8 mouse cellular contexts compared by ENCODE assay signal in genomic region chr15:98633822-98634470, GRCm38 (mm10). TPM values are rescaled to one million over a fixed set of nuclear protein-coding genes. Genes with fewer than 3 reads are reported as not detected.
DNase-seq lines count a peak whose midpoint lies in the region; ATAC-seq lines count a peak whose summit lies in the region.

No protein-coding gene starts in this region.

- peak overlapping the region; percentile 87 for H3K4me2 ChIP-seq in kidney, embryonic 15.5 days
- peak overlapping the region; percentile 86 for H3K4me2 ChIP-seq in forebrain, embryonic 15.5 days (replicated peaks)

- H3K27me3 ChIP-seq in kidney, embryonic 15.5 days = peaks cover 40% of the 10 kb centered on the region
- H3K27me3 ChIP-seq in forebrain, embryonic 15.5 days = peaks cover 9% of the 10 kb centered on the region; the same call in 1 of the 2 replicates

- ATAC-seq in kidney, embryonic 15.5 days (replicated peaks; ENCODE audit: low FRiP score) = no peak
- peak; percentile 12; the same call in 1 of the 2 replicates for ATAC-seq in forebrain, embryonic 15.5 days (replicated peaks)
- ATAC-seq in megakaryocyte, adult 5-6 weeks (ENCODE audit: poor library complexity, severe bottlenecking) = 0 out of 2 replicates have a peak, but pooled peaks have one; percentile 25

- DNase-seq in kidney, postnatal 25 days = no peak
- peak; percentile 7 for DNase-seq in Muller cell, postnatal 12 days (ENCODE audit: inconsistent ontology term)
- DNase-seq in ovary, postnatal 10 days (ENCODE audit: low spot score) = no peak
- DNase-seq in yolk sac, embryonic 10.5 days (ENCODE audit: low spot score) = no peak
- no peak for DNase-seq in spleen, postnatal 4 days (ENCODE audit: low spot score in 2 of 2)

- H3K4me3 ChIP-seq in kidney, embryonic 15.5 days (replicated peaks) = peak overlapping the region; percentile 91
- peak overlapping the region; percentile 76 for H3K4me3 ChIP-seq in forebrain, embryonic 15.5 days

- peak overlapping the region; percentile 81 for H3K9ac ChIP-seq in kidney, embryonic 15.5 days
- peak overlapping the region; percentile 91 for H3K9ac ChIP-seq in forebrain, embryonic 15.5 days (replicated peaks)

- no peaks in the 10 kb centered on the region for H3K9me3 ChIP-seq in kidney, embryonic 15.5 days (replicated peaks)
- no peaks in the 10 kb centered on the region for H3K9me3 ChIP-seq in forebrain, embryonic 15.5 days

- 1% methylated on average over 24 of the region's 25 CpGs for WGBS in kidney, embryonic 15.5 days
- under 1% methylated on average over 25 of the region's 25 CpGs for WGBS in forebrain, embryonic 15.5 days

- peak overlapping the region; percentile 86 for H3K27ac ChIP-seq in kidney, embryonic 15.5 days
- peak overlapping the region; percentile 98 for H3K27ac ChIP-seq in forebrain, embryonic 15.5 days (replicated peaks)

- peaks cover 75% of the 10 kb centered on the region for H3K4me1 ChIP-seq in kidney, embryonic 15.5 days
- peaks cover 57% of the 10 kb centered on the region for H3K4me1 ChIP-seq in forebrain, embryonic 15.5 days

- 0 out of 2 replicates have a peak, but pooled peaks cover 3% of the 10 kb centered on the region for H3K36me3 ChIP-seq in kidney, embryonic 15.5 days
- H3K36me3 ChIP-seq in forebrain, embryonic 15.5 days = peaks cover 3% of the 10 kb centered on the region; the same call in 1 of the 2 replicates

RNA-seq across cellular contexts. Expression of gene Cacnb3, which starts 3.3 kb away (rescaled TPM):
- 29.8 and 36.6 TPM in 2 replicates for polyA plus RNA-seq in kidney, embryonic 15.5 days (2015; fragmentation: Nextera tagmentation; extraction: Ambion mirVana)
- polyA plus RNA-seq in forebrain, embryonic 15.5 days (2015; fragmentation: Nextera tagmentation; extraction: Ambion mirVana) = 134 and 138 TPM in 2 replicates
- 0.04 TPM in 1 of 2 replicates, not detected in the other for total RNA-seq in megakaryocyte, adult 5-6 weeks (2015)
- total RNA-seq in megakaryocyte, adult 5-6 weeks (2017) = 0.11 TPM in 1 of 2 replicates, not detected in the other

RNA-seq across cellular contexts. Expression of gene Adcy6, which starts 24.1 kb away (rescaled TPM):
- polyA plus RNA-seq in kidney, embryonic 15.5 days (2015; fragmentation: Nextera tagmentation; extraction: Ambion mirVana) = 23.6 and 25.4 TPM in 2 replicates
- polyA plus RNA-seq in forebrain, embryonic 15.5 days (2015; fragmentation: Nextera tagmentation; extraction: Ambion mirVana) = 12.5 and 13.8 TPM in 2 replicates
- 0.31 and 0.71 TPM in 2 replicates for total RNA-seq in megakaryocyte, adult 5-6 weeks (2015)
- 0.99 and 1.1 TPM in 2 replicates for total RNA-seq in megakaryocyte, adult 5-6 weeks (2017)

RNA-seq across cellular contexts. Expression of gene Ddx23, which starts 28.7 kb away (rescaled TPM):
- polyA plus RNA-seq in kidney, embryonic 15.5 days (2015; fragmentation: Nextera tagmentation; extraction: Ambion mirVana) = 23.1 and 23.7 TPM in 2 replicates
- polyA plus RNA-seq in forebrain, embryonic 15.5 days (2015; fragmentation: Nextera tagmentation; extraction: Ambion mirVana) = 23.5 and 25.0 TPM in 2 replicates
- 20.2 and 23.4 TPM in 2 replicates for total RNA-seq in megakaryocyte, adult 5-6 weeks (2015)
- 84.3 and 106 TPM in 2 replicates for total RNA-seq in megakaryocyte, adult 5-6 weeks (2017)

RNA-seq across cellular contexts. Expression of gene Rnd1, which starts 43.3 kb away (rescaled TPM):
- polyA plus RNA-seq in kidney, embryonic 15.5 days (2015; fragmentation: Nextera tagmentation; extraction: Ambion mirVana) = 0.62 and 0.99 TPM in 2 replicates
- 11.0 and 12.8 TPM in 2 replicates for polyA plus RNA-seq in forebrain, embryonic 15.5 days (2015; fragmentation: Nextera tagmentation; extraction: Ambion mirVana)
- 0.73 and 1.6 TPM in 2 replicates for total RNA-seq in megakaryocyte, adult 5-6 weeks (2015)
- 2.9 and 4.3 TPM in 2 replicates for total RNA-seq in megakaryocyte, adult 5-6 weeks (2017)
